Mouse (Mus musculus): ENCODE data around the gene Adat1. TPM values are rescaled to one million over a fixed set of nuclear protein-coding genes. Genes with fewer than 3 reads are reported as not detected.
"Not testable (repeated sequence)": the region's sequence is repeated elsewhere in the genome, so short reads cannot be mapped to it uniquely, and the experiment has no call there.

Gene Adat1
- polyA plus RNA-seq, 1 experiment = 0.91 TPM

DNA sequence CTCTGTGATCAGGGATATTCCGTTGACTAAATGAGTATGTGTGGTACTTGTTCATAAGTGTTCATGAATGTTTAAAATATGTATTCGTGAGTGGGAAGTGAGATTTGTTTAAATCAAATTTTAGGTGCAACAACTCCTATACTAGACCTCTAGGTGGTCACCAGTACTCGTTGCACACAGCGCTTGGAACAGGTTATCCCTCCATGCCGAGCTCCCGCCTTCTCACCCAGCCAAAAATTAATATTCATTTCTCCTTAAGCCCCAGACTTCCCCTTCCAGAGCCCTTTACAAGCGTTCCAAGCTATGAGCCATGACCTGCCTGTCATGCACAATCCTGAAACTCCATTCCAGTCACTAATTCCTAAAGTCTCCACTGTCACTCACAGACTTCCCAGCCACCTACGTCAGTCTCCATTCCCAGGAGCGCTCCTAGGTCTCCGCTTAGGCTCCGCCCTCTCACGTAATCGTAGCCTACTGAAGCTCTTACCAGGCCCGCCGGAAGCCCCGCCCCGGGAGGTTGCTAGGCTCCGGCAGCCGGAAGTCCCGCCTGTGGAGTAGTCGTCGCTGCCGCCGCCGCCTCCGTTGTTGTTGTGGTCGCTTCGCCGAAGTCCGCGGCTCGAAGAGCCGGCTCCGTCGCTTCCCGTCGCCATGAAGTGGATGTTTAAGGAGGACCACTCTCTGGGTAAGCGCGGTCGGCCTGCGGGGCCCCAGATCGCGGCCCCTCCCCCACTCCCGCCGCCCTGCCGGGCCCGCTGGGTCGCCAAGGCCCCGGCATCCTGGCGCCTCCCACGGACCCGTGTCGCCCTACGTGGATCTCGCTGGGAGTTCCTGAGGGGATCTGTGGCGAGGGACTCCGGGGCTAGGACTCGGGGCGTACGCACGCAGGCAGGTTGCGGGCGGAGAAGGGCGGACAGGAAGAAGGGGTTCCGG, 51.7 kb downstream of the Adat1 start, which contains the start of gene Gabarapl2:
Gene Gabarapl2, plus strand, starts transcription at position 533 of the 930 bp plus-strand sequence.
- Histone ChIP-seq H3K27me3 (ENCODE audit: control insufficient read depth, insufficient read depth, low read length) (no peaks in the 10 kb centered on the region), H3K4me3 (ENCODE audit: low read depth, low read length) (peak within 1 kb of the TSS; percentile 88), H3K4me1 (ENCODE audit: control insufficient read depth, insufficient read depth, insufficient read length, low read length) (peaks cover 3% of the 10 kb centered on the region), H3K27ac (ENCODE audit: insufficient read depth, low read depth, low read length) (peak within 1 kb of the TSS; percentile 93), H3K36me3 (ENCODE audit: control insufficient read depth, insufficient read depth, low read length) (peaks cover 17% of the 10 kb centered on the region)
- peak; percentile 11; the same call in 1 of the 2 replicates for TF ChIP-seq CTCF (IDR thresholded peaks at IDR 0.05; ENCODE audit: extremely low read depth, insufficient read length, insufficient replicate concordance, low read depth, low read length)
- peak; percentile 75 for TF ChIP-seq POLR2A (IDR thresholded peaks at IDR 0.05; ENCODE audit: low read depth, low read length)
- under 1% methylated on average over 65 of the region's 65 CpGs for WGBS

GRCm38 (mm10) chr8:111939516-111940142, 52.5 kb downstream of the Adat1 start:
- WGBS = 4% methylated on average over 10 of the region's 10 CpGs
- H3K27me3 ChIP-seq (ENCODE audit: control insufficient read depth, insufficient read depth, low read length) = no peaks in the 10 kb centered on the region
- H3K4me1 ChIP-seq (ENCODE audit: control insufficient read depth, insufficient read depth, insufficient read length, low read length) = peaks cover 3% of the 10 kb centered on the region
- H3K27ac ChIP-seq (ENCODE audit: insufficient read depth, low read depth, low read length) = peak overlapping the region; percentile 93
- peaks cover 11% of the 10 kb centered on the region for H3K36me3 ChIP-seq (ENCODE audit: control insufficient read depth, insufficient read depth, low read length)
- TF ChIP-seq POLR2A (IDR thresholded peaks at IDR 0.05; ENCODE audit: low read depth, low read length) (0 out of 2 replicates have a peak, but pooled peaks have one; percentile 25), CTCF (IDR thresholded peaks at IDR 0.05; ENCODE audit: extremely low read depth, insufficient read length, insufficient replicate concordance, low read depth, low read length) (no peak)
- peak overlapping the region; percentile 88 for H3K4me3 ChIP-seq (ENCODE audit: low read depth, low read length)

- H3K27ac ChIP-seq (ENCODE audit: insufficient read depth, low read depth, low read length); H3K4me3 ChIP-seq (ENCODE audit: low read depth, low read length); H3K36me3 ChIP-seq (ENCODE audit: control insufficient read depth, insufficient read depth, low read length); H3K27me3 ChIP-seq (ENCODE audit: control insufficient read depth, insufficient read depth, low read length); H3K4me1 ChIP-seq (ENCODE audit: control insufficient read depth, insufficient read depth, insufficient read length, low read length): not testable (repeated sequence)
- 87% methylated on average over 9 of the region's 9 CpGs for WGBS
These were observed 53.8 kb downstream of the Adat1 start for GRCm38 (mm10) chr8:111938076-111938985.

GRCm38 (mm10) chr8:111937184-111937583, 54.9 kb downstream of the Adat1 start:
- Histone ChIP-seq H3K27ac (ENCODE audit: insufficient read depth, low read depth, low read length) (no peak overlapping the region), H3K36me3 (ENCODE audit: control insufficient read depth, insufficient read depth, low read length) (peaks cover 2% of the 10 kb centered on the region; the same call in 1 of the 2 replicates), H3K4me1 (ENCODE audit: control insufficient read depth, insufficient read depth, insufficient read length, low read length) (peaks cover 6% of the 10 kb centered on the region), H3K27me3 (ENCODE audit: control insufficient read depth, insufficient read depth, low read length) (no peaks in the 10 kb centered on the region), H3K4me3 (ENCODE audit: low read depth, low read length) (no peak overlapping the region)
- 66% methylated on average over 3 of the region's 3 CpGs for WGBS
- TF ChIP-seq CTCF (IDR thresholded peaks at IDR 0.05; ENCODE audit: extremely low read depth, insufficient read length, insufficient replicate concordance, low read depth, low read length) (no peak), POLR2A (IDR thresholded peaks at IDR 0.05; ENCODE audit: low read depth, low read length) (no peak)

DNA sequence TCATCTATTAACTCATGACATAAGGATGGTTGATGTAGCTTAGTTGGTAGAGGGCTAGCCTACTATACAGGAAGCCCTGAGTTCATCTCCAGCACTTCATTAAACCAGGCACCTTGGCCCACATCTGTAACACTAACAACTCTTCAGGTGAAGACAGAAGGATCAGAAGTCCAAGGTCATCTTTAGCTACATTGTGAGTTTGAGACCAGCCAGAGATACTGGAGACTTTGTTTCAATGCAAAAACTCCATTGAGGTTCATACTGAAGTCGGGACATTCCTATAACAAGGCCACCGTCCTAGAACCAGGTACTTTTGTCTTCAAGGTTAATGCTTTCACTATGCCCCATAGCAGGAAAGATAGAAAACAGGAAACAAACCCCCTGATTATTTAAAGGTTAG, 57.9 kb downstream of the Adat1 start:
- H3K4me1 ChIP-seq (ENCODE audit: control insufficient read depth, insufficient read depth, insufficient read length, low read length) = 0 out of 2 replicates have a peak, but pooled peaks cover 3% of the 10 kb centered on the region
- TF ChIP-seq CTCF (IDR thresholded peaks at IDR 0.05; ENCODE audit: extremely low read depth, insufficient read length, insufficient replicate concordance, low read depth, low read length) (no peak), POLR2A (IDR thresholded peaks at IDR 0.05; ENCODE audit: low read depth, low read length) (no peak)
- H3K36me3 ChIP-seq (ENCODE audit: control insufficient read depth, insufficient read depth, low read length) = no peaks in the 10 kb centered on the region
- no peaks in the 10 kb centered on the region for H3K27me3 ChIP-seq (ENCODE audit: control insufficient read depth, insufficient read depth, low read length)
- H3K27ac ChIP-seq (ENCODE audit: insufficient read depth, low read depth, low read length) = no peak overlapping the region
- no peak overlapping the region for H3K4me3 ChIP-seq (ENCODE audit: low read depth, low read length)
- WGBS = 79% methylated on average over 2 of the region's 2 CpGs

DNA sequence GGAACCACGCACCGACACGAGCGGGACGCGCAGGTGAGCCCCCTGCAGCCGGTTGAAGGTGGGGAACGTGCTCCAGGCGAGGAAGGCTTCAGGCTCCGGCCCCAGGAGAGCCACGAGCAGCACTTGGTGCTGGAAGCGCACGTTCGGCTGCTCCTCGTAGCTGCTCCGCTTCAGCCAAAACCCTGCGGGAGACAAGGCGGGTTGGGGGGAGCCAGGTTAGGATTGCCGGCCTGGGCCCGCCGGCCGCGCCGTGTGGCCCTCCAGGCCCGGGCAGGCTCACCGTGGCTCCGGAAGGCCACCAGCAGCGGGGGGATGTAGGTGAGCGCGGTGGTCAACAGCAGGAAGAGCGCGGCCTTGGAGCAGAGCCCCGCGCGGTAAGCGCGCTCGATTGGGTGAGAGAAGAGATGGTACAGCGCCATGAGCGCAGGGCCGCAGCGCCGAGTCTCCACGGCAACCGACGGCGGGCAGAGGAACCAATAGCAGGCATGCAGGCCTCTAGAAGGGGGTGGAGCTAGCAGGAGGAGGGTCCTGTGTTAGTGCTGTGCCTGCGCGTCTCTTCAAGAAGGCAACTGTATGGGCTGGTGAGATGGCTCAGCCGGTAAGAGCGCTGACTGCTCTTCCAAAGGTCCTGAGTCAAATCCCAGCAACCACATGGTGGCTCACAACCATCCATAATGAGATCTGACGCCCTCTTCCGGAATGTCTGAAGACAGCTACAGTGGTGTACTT, 58.6 kb downstream of the Adat1 start, which contains the start of gene Tmem231:
Gene Tmem231, minus strand, starts transcription at position 534 of the 729 bp plus-strand sequence.
- no peak within 1 kb of the TSS for H3K27ac ChIP-seq (ENCODE audit: insufficient read depth, low read depth, low read length)

More for the DNA sequence above, 58.6 kb downstream of the Adat1 start, which contains the start of gene Tmem231:
- no peaks in the 10 kb centered on the region for H3K27me3 ChIP-seq (ENCODE audit: control insufficient read depth, insufficient read depth, low read length)
- H3K36me3 ChIP-seq (ENCODE audit: control insufficient read depth, insufficient read depth, low read length) = no peaks in the 10 kb centered on the region
- 1% methylated on average over 53 of the region's 53 CpGs for WGBS
- peak within 1 kb of the TSS; percentile 78 for H3K4me3 ChIP-seq (ENCODE audit: low read depth, low read length)
- H3K4me1 ChIP-seq (ENCODE audit: control insufficient read depth, insufficient read depth, insufficient read length, low read length) = 0 out of 2 replicates have a peak, but pooled peaks cover 3% of the 10 kb centered on the region
- TF ChIP-seq CTCF (IDR thresholded peaks at IDR 0.05; ENCODE audit: extremely low read depth, insufficient read length, insufficient replicate concordance, low read depth, low read length) (no peak), POLR2A (IDR thresholded peaks at IDR 0.05; ENCODE audit: low read depth, low read length) (no peak)

All from small intestine, adult 2 months (tissue).